Mouse (Mus musculus): ENCODE data around the gene Snapc4. TPM values are rescaled to one million over a fixed set of nuclear protein-coding genes. Genes with fewer than 3 reads are reported as not detected.

The Snapc4 gene
- polyA plus RNA-seq, 1 experiment, result 69.7 TPM

DNA sequence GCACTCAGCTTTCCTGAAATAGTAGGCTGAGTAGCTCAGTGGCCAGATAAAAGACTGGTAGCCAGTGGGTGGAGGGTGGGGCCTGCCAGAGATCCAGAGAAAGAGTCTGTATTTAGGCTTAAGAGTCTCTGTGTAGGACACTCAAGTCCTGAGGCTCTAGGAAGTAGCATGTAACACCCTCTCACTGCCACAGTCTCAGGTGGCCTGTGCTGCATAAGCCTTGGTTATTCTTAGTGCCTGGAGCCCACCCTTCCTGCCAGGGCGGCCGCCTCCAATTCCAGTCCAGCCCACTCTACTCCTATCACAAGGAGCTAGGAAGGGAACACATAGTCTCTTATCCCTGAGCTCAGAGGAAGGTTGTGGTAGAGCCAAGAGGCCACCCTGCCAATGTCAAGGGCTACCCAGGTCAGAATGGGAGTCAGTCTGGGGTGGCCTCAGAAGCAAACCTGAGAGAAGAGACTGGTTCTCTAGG lies 38.9 kb downstream of the Snapc4 start:
- no peak for DNase-seq (ENCODE audit: low read depth)

DNA sequence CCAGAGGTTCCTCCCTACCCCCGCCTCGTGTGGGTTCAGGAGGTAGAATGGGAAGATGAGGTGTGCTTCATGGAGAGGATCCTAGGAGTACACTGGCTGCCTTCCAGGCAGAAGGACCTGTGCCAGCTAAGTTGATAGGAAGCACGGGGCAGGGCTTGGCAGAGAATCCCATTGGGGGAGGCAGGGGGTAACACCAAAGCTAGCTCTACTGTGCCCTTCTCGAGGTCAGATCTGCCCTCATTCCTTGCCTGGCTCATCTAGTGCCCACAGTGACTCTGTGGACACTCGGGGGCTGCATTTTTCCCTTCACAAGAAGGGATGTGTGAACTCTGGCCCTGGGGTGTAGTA lies 41.3 kb downstream of the Snapc4 start:
- DNase-seq (ENCODE audit: low read depth), result no peak

DNA sequence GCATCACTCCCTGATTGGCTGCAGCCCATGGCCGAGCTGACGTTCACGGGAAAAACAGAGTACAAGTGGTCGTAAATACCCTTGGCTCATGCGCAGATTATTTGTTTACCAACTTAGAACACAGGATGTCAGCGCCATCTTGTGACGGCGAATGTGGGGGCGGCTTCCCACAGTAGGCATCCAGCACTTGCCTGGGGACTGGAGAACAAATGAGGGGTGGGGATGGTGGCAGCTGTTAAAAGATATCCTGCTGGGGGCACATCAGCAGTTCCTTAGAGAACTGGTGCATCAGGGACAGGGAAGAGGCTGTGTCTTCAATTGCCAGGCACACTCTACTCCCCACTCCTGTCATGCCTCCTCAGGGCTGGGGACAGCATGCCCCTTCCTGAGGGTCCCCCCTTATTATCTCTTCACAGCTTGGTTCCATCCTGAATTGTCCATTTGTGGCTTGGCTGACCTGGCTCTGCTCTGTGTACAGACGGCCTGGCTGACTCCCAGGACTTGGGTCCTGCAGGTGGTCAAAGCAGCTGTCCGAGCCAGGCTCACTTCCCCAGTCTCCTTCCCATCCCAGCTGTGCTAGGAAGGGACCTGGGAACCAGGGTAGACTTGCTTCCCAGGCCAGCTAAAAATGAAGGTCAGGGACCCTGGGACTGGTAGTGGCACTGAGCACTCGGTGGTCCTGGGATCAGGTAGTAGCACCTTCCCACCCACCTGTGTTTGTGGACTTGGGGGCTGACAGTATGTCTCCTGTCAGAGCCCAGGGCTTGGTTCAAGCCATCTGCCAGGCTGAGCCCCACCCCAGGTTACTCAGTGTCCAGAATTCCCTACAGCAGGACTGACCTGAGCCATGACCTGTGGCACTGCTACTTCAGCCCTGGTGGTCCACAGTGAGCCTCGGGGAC lies 41.9 kb downstream of the Snapc4 start:
- DNase-seq (ENCODE audit: low read depth), result no peak

DNA sequence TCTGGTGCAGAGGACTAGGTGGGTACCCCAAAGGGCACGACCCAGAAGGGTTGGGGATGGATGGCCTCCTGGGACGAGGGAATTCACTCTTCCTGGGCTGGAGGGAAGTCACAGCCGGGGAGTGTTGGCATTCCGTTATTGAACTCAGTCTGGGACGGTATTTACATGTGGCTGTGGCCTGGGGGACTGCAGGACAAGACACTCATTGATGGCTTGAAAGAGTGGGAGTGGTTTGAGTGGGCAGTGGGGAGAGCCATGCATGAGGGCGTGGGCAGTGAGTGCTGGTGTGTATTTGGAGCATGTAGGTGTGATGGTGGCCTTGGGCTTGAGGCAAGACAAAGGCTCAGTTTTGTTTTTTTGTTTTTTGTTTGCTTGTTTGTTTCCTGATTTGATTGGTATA lies 49.8 kb downstream of the Snapc4 start:
- no peak for DNase-seq (ENCODE audit: low read depth)

DNA sequence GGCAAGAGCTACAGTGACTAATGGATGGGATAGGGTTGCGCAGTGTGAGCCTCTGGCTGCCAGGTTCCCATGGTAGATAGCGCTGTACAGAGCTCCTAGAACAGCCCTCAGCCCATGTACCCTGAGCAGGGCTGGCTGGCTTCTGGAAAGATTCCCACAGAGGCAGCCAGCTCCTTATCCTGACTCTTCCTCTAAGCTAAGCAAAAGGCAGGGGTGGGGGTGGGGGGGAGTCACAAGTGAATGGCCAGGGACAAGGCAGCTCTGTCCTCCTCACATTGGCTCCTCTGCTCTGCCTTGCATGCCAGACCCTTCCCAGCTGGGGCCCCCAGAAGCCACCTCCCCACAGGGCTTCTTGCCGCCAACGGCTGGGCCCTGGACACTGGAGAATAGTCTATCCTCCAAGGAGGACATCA lies 50.4 kb downstream of the Snapc4 start:
- no peak for DNase-seq (ENCODE audit: low read depth)

DNA sequence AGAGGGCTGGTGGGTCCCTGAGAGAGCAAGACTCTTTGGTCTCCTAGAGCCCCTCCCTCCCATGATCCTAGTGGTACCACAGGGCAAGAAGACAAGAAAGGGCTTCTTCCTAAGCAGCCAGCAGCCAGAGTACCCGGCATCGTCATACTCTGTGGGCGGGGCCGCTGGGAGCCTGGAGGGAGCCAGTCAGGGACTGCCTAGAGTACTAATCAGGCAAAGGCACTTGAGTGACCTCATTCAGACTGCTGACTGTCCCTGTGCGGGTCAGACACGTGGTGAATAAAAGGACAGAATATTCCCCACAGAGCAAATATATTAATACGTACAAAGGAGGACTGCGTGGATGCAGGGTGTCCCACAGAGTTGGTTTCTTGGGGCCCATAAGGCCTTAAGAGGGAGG lies 51.1 kb downstream of the Snapc4 start:
- no peak for DNase-seq (ENCODE audit: low read depth)

DNA sequence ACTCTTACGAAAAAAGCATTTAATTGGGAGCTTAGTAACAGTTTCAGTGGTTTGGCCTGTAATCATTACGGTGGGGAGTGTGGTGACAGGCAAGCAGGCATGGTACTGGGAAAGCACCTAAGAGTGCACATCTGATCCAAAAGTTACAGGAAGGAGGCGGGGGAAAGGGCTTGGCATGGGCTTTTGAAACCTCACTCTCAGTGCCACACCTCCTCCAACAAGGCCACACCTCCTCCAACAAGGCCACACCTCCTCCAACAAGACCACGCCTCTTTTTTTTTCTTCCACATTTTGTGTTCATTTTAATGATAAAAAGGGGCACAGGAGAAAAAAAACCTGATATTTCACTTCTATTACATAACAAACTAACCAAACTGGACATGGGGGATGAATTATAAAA lies 52.6 kb downstream of the Snapc4 start:
- no peak for DNase-seq (ENCODE audit: low read depth)

DNA sequence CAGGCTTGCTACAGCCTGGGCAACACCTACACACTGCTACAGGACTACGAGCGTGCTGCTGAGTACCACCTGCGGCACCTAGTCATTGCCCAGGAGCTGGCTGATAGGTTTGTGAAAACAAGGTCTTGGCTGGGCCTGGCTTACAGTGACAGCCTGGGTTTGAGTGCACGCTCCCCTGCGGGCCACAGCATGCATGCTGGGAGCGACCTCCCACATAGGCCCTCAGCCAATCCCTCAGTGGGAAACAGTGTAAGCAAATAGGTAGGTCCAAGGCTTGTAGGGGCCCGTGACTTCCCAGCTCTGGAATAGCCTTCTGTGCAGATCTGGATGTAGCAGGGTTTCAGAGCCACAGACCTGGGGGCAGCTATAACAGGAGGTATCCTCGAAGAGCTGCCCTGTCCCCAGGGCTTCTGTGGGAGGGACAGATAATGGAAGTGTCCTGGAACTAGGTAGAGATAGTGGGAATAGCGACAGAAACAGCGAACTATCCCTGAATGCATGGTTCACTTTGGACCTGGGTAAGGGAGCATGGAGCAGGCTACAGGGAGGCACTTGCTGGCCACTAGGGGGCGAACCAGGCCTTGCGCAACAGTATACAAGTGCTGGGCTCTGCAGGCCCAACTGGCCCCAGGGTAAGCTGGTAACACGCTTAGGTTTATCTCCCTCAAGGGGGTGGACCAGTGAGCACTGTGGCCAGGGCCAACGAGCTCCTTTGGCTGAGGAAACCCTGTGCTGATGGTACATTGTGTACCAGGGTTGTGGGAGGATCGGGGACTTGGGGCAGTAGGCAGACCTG lies 54.9 kb downstream of the Snapc4 start:
- DNase-seq (ENCODE audit: low read depth), result no peak

DNA sequence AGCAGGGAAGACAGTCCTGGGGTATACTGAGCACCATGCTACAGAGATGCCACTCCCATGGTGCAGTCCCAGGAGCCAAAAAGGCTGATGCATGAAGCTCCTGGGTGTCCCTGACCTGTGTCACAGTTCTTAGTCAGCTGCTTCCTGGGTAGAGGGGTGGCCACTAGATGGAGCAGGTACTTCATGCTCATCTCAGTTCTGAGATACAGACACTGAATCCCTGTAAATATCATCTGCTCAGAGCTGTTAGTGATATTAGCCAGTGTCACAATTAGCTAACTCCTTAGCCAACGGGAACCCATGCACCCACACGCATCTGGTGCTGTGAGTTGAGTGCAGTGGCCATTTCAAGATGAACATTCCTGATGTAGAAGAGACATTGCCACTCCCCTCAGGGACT lies 55.5 kb downstream of the Snapc4 start:
- no peak for DNase-seq (ENCODE audit: low read depth)

DNA sequence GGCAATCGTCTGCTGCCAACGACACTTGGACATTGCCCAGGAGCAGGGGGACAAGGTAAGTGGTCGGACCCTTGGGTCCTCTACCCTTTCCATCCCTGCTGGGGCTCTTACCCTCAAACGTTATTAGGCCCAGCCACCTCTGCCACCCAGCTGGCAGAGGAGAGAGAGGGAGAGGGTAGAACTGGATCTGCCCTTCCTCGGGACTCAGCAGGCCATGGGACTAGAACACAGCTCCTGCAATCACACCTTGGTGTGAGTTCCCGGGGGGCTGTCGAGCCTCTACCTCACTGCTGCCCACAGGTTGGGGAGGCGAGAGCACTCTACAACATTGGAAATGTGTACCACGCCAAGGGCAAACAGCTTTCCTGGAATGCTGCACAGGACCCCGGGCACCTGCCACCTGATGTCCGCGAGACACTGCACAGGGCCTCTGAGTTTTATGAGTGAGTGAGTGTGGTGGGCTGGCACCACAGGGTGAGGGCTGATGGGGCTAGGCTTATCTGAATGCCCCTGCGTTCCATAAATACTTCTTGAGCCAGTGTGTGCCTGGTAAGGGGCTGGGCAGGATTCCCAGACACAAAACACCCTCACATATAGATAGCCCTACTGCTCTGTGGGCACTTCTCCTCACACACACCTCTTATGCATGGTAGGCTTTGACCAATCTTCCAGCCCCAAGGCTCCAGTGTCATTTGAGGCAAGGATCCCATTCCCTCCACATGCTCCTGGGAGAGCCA lies 56.7 kb downstream of the Snapc4 start:
- DNase-seq (ENCODE audit: low read depth), result no peak

DNA sequence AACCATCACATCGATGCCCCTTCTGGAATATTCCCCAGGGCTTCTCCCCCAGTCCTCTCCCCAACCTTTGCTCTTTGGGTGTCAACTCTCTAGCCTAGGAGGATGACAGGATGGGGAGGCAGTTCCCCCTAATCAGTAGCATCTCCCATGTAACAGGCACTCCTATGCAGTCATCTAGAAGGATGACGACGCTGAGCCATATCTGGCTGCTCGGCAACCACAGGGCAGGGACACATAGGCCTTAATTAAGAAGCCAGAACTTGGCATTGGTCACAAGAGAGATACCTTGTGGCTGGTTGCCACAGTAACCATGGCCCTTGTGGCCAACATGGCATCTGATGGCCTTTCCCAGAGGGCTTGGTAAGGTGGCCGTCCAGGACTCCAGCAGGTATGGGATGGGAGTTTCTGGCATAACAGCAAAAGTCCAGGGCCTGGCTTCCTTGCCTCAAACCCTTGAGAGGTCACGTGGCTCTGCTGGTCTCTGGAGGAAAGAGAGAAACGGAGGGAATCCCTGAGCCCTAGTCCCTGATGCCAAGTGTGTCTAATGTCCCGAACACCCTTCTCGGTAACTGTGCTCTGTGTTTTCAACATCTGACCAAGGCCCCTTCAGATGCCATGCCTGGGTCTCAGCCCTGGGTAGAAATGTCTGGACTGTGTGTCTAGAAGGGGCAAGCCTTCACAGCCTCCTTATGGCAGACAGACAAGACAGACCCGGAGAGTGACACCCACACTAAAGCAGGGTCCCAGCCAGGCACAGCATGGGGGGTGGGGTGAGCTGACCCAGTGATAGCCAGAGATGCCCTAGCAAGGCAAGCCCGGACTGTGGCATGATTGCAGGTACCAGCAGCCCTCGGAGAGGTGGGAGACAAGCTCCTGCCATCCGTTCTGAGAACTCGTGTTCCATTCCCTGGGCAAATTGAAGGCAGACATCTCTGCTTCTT lies 59.9 kb downstream of the Snapc4 start:
- no peak for DNase-seq (ENCODE audit: low read depth)

DNA sequence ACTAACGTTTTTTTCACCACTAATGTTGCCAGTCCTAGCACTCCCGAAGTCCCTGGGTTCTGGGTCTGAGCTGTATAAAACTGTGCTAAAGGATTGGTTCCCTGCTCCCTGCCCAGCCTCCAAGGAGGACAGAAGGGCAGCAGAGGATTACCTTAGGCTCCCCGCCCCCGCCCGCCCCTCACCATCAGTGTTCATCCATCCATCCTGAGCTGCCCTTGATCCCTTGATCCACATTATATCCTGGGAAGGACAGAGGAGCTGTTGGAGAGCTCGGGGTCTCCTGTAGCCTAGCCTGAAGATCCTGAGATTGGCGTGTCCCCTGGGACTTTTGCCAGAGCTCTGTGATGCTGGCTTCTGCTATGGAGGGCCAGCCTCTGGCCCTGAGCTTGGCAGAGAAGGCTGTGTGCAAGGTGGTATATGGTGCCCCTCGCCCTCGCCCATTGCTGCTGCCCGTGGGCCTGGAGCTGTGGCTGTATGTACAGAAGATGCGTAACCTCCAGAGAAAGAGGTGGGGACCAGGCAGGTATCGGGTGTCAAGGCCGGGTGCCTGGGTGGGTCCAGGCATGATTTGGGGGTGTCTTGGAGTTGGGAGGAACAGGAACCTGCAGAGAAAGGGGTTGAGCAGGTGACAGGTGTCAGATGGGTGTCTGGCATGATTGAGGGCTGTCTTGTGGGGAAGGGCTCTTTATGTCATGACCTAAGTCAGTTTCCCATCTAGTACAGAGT lies 60.8 kb downstream of the Snapc4 start:
- no peak for DNase-seq (ENCODE audit: low read depth)

DNA sequence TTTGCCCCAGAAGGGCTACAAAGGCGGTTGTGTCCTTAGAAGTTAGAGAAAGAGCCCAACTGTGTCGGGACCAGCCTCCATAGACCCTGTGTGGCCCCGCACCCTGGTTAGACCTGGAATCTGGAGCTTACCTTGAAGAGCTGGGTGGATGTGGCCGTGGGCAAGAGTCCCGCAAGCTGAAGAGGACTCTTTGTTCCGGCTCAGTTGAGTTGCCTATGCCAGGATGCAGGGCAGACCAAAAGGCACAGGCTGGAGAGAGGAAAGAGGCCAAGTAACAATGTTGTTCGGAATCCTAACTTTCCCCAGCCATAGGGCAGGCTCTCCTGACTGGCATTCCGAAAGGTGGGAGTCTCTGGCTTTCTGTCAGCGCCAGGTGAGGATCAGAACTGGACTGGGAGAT lies 61.3 kb downstream of the Snapc4 start:
- DNase-seq (ENCODE audit: low read depth), result no peak

DNA sequence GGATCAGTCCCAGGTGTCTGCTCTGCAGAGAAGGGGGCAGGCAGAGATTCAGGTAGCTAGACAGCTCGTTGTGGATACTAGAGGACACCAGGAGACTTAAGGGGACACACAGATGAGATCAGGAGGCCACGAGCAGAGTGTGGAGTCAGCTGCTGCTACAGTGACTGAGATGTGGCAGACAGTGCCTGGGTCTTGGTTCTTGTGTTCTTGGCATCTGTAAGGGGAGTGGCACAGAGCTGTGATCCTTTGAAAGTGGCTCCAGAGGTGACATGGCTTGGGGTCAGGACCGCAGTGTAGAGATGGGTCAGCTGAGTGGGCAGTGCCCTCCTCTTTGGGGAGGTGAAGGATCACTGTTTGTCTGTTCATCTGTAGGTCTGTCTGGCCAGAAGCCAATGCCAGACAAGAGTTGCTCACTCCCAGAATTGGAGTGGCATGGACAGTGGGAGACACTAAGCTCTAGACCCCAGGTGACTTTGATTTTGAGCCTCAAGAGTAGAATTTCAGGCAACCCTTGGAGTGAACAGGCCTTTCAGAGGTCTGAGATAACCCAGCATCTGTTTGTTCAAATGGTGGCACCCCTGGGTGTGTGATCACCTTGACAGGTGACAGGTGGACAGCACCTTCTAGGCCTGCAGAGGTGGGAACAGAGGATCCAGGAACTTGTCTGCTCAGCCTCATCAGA lies 62.3 kb downstream of the Snapc4 start:
- no peak for DNase-seq (ENCODE audit: low read depth)

DNA sequence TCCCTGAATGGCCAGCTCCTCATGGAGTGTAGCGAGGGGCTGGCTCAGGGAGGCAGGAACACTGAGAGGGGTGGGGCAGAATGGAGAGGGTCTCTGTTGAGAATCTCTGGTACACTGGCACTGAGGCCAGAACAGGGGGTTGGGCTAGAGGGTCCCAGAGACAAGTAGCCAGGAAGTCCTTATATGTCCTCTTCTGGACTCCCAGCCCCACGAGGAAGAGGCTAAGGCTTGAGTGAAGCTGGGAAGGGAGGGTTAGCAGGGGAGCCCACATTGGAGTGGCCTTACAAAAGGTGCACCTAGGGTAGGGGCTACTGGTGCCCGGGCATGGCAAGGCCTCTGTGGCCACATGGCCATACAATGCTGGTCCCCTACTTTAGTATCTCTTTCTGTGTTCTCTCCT lies 63.1 kb downstream of the Snapc4 start:
- DNase-seq (ENCODE audit: low read depth), result no peak

DNA sequence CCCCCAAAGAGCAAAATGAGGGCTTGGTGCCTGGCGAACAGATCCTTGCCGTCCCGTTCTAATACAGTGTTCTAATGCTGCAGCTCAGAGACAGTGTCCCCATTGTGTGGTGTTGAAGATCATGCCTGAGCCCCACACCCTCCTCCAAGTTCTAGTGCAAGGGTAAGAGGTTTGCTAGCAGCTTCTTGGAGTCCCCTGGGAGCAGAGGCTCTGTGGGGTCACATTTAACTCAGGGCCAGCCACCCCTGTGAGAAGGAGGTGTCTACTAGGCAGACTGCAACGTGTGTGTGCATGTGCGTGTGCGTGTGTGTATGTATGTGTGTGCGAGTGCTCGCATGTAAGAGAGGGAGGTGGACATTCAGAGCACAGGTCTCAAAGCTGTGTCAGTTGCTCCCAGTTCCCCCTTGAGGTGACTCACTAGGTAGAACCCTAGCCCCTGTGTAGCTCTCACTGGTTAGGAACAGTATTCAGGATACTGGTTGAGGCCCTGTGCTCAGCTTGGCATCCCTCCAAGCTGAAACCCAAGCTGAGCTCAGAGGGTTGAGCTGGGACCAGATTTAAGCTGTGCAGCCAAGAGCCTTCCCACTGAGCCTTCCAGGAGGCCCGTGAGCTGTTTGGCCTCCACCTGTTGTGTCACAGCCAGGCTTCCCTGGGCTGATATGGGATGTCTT lies 63.7 kb downstream of the Snapc4 start:
- no peak for DNase-seq (ENCODE audit: low read depth)

DNA sequence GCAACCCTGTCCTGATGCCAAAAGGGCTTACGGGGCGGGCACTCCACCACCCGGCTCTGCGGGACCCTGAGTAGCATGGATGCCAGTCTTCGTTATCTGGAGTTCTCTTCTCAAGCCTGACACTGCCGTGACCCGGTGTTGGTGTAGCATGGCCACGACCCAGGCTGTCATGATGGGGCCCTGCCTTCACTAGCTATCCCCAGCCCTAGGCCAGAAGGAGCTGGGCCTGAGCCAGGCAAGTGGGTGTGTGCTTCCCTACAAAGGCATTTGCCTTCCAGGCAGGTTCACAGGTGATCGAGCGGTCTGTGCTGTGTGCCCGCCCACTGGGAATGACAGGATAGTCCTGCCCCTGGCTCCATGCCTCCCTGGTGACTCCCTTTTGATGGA lies 64.5 kb downstream of the Snapc4 start:
- no peak for DNase-seq (ENCODE audit: low read depth)

DNA sequence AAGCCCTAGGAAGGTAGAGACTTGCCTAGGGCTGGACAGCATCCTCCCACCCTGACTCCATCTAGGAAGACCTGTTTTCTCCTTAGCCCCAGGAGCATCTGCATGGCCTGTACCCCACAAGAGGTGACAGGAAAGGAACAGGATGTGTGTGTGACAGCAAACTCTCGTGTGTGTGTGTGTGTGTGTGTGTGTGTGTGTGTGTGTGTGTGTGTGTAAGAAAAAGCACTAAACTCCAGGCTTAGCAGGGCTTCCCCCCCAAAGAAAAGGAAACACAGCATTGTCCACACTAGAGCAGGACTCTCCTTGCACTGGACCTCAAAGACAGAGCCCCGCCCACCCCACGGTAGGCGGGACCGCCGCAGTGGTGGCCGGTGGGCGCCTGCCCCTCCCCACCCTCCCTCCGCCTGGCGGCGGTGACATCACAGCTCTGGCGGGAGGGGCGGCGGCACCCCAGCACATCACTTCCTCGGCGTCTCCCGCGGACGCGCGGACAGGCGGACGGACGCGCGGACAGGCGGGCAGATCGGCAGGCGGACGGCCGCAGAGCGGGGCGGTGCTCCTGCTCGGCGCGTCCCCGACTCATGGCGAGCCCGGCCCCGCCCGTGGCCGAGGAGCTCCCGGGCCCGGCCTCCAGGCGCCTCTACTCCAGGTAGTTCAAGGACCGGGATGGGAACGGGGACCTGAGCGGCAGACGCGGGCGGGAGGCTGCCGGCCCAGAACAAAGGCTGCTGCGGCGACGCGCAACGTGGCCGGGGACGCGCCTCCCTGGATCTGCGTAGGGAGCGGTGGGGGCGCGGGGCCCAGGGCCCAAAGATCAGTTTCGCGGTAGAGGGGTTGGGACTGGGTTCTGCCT lies 65.2 kb downstream of the Snapc4 start, which contains the start of gene Gpsm1:
Gene Gpsm1, plus strand, starts transcription at position 444 of the 853 bp plus-strand sequence.
- no peak for DNase-seq (ENCODE audit: low read depth)

All from gonadal fat pad, adult 2 months (tissue).